Mouse (Mus musculus) stomach, embryonic 14.5 days (tissue): ENCODE measurements around the gene Bfsp2. TPM values are rescaled to one million over a fixed set of nuclear protein-coding genes. Genes with fewer than 3 reads are reported as not detected.

ENCODE experiments used
- ATAC-seq: fragments of 200-750 bp; cut with Nextera tagmentation; 2 replicates; pipeline ENCODE4 v1.8.0; 2017; ENCODE audit warnings: low read depth, moderate TSS enrichment; ENCODE audit not compliant: insufficient number of reproducible peaks, insufficient read depth, low FRiP score
- H3K27ac ChIP-seq: fragments of 300-500 bp; sonication (generic); 2 replicates; pipeline ENCODE4 v1.5.1; 2014; ENCODE audit warnings: mild to moderate bottlenecking, low read length, moderate library complexity, mixed read lengths
- H3K27me3 ChIP-seq: fragments of 300-500 bp; sonication (generic); 2 replicates; pipeline ENCODE4 v1.6.1; 2014; ENCODE audit warnings: low read length, control low read depth, mixed read lengths; ENCODE audit not compliant: control insufficient read depth, insufficient read depth
- H3K36me3 ChIP-seq: fragments of 300-500 bp; sonication (generic); 2 replicates; pipeline ENCODE4 v1.6.1; 2014; ENCODE audit warnings: mild to moderate bottlenecking, control low read depth, low read length, moderate library complexity, mixed read lengths; ENCODE audit not compliant: control insufficient read depth, insufficient read depth
- H3K4me1 ChIP-seq: fragments of 300-500 bp; sonication (generic); 2 replicates; pipeline ENCODE4 v1.6.1; 2014; ENCODE audit warnings: low read length, control low read depth, mixed read lengths; ENCODE audit not compliant: control insufficient read depth, insufficient read depth
- H3K4me2 ChIP-seq: fragments of 300-500 bp; sonication (generic); replicated peaks from 2 replicates; pipeline ENCODE4 v1.6.1; 2014; ENCODE audit warnings: low read depth, low read length, control low read depth
- H3K4me3 ChIP-seq: fragments of 300-500 bp; sonication (generic); 2 replicates; pipeline ENCODE4 v1.5.1; 2014; ENCODE audit warnings: low read depth, low read length, control low read depth
- H3K9ac ChIP-seq: fragments of 300-500 bp; sonication (generic); replicated peaks from 2 replicates; pipeline ENCODE4 v1.6.1; 2014; ENCODE audit warnings: low read depth, mild to moderate bottlenecking, control low read depth, low read length, moderate library complexity, mixed read lengths
- H3K9me3 ChIP-seq: fragments of 300-500 bp; sonication (generic); 2 replicates; pipeline ENCODE4 v1.6.1; 2016; ENCODE audit warnings: low read depth, low read length, control low read depth; ENCODE audit not compliant: control insufficient read depth
- WGBS: fragments of 180-500 bp; shearing (Covaris S2); extraction: QIAGEN DNeasy Blood & Tissue Kit; methylation state at CpG from one replicate; pipeline ENCODE4 v1.1.7; 2014; 5-methylcytosine and 5-hydroxymethylcytosine counted together
- polyA plus RNA-seq: library from polyadenylated mRNA; unstranded; fragments of >200 nt; fragmentation: Nextera tagmentation; extraction: Ambion mirVana; gene quantifications from 2 replicates; pipeline ENCODE4 v1.2.1, GENCODE M21; 2014

Gene Bfsp2
- polyA plus RNA-seq, 1 experiment from 2014 or later = 0.45 TPM

GRCm38 (mm10) chr9:103459839-103460238 is 20.4 kb downstream of the Bfsp2 start:
- H3K9me3 ChIP-seq = no peaks in the 10 kb centered on the region
- no peak overlapping the region for H3K9ac ChIP-seq
- no peaks in the 10 kb centered on the region for H3K27me3 ChIP-seq
- H3K4me1 ChIP-seq = no peaks in the 10 kb centered on the region
- no peak overlapping the region for H3K4me2 ChIP-seq
- H3K27ac ChIP-seq = no peak overlapping the region
- no peak for ATAC-seq
- H3K36me3 ChIP-seq = no peaks in the 10 kb centered on the region
- WGBS = 58% methylated on average over 2 of the region's 2 CpGs
- no peak overlapping the region for H3K4me3 ChIP-seq

DNA sequence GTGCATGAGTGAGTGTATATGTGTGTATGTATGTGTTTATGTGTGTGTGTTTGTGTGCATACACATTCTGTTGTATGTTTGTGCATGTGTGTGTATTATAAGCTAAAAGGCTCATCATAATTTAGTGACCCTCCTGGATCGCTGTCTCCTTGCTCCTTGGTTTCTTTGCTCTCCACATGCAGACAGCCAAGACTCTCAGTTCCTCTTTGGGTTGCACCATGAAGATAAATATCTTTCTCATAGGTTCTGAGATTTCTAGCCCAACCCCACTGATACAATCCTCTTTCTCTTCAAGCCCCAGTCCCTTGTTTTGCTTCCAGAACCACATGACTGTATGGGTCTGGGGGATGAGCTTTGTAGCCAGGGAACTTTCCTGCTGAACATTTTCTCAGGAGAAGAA is 20.9 kb downstream of the Bfsp2 start:
- no peak overlapping the region for H3K4me2 ChIP-seq
- no peaks in the 10 kb centered on the region for H3K36me3 ChIP-seq
- 81% methylated on average over 1 of the region's 1 CpGs for WGBS
- no peak overlapping the region for H3K9ac ChIP-seq
- ATAC-seq = no peak
- H3K4me3 ChIP-seq = no peak overlapping the region
- H3K4me1 ChIP-seq = no peaks in the 10 kb centered on the region
- no peak overlapping the region for H3K27ac ChIP-seq
- H3K9me3 ChIP-seq = no peaks in the 10 kb centered on the region
- no peaks in the 10 kb centered on the region for H3K27me3 ChIP-seq

- H3K27me3 ChIP-seq = no peaks in the 10 kb centered on the region
- ATAC-seq = no peak
- H3K4me2 ChIP-seq = no peak overlapping the region
- H3K36me3 ChIP-seq = no peaks in the 10 kb centered on the region
- no peak overlapping the region for H3K27ac ChIP-seq
- no peak overlapping the region for H3K9ac ChIP-seq
- 82% methylated on average over 6 of the region's 6 CpGs for WGBS
- H3K4me3 ChIP-seq = no peak overlapping the region
- peaks cover 2% of the 10 kb centered on the region; the same call in 1 of the 2 replicates for H3K9me3 ChIP-seq
- H3K4me1 ChIP-seq = no peaks in the 10 kb centered on the region
These were observed 30.6 kb downstream of the Bfsp2 start for GRCm38 (mm10) chr9:103449651-103450050.

- Histone ChIP-seq H3K36me3 (no peaks in the 10 kb centered on the region), H3K27ac (no peak overlapping the region), H3K4me2 (no peak overlapping the region), H3K4me1 (no peaks in the 10 kb centered on the region), H3K9ac (no peak overlapping the region), H3K4me3 (no peak overlapping the region), H3K27me3 (no peaks in the 10 kb centered on the region), H3K9me3 (peaks cover 4% of the 10 kb centered on the region; the same call in 1 of the 2 replicates)
- ATAC-seq = no peak
- 79% methylated on average over 7 of the region's 7 CpGs for WGBS
These were observed 31.1 kb downstream of the Bfsp2 start for GRCm38 (mm10) chr9:103449092-103449491.

DNA sequence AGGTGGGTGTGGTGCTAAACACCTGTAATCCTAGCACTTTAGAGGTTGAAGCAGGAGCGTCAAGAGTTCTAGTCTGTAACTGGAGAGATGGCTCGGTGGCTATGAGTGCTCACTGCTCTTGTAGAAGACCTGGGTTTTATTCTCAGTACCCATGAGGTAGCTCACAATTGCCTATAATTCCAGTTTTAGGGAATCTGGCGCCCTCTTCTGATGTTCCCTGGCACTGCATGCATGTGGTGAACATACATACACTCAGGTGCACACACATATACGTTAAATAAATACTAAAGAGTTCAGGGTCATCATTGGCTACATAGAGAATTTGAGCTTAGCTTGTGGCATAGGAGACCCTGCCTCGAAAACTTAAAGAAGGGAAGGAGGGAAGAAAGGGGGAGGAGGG is 35.6 kb downstream of the Bfsp2 start:
- no peaks in the 10 kb centered on the region for H3K36me3 ChIP-seq
- H3K9me3 ChIP-seq = peaks cover 4% of the 10 kb centered on the region; the same call in 1 of the 2 replicates
- no peak for ATAC-seq
- no peak overlapping the region for H3K4me3 ChIP-seq
- no peaks in the 10 kb centered on the region for H3K27me3 ChIP-seq
- WGBS = 88% methylated on average over 5 of the region's 5 CpGs
- H3K4me2 ChIP-seq = no peak overlapping the region
- no peak overlapping the region for H3K27ac ChIP-seq
- H3K4me1 ChIP-seq = 0 out of 2 replicates have a peak, but pooled peaks cover 7% of the 10 kb centered on the region
- H3K9ac ChIP-seq = no peak overlapping the region

- Histone ChIP-seq H3K27ac (no peak overlapping the region), H3K36me3 (no peaks in the 10 kb centered on the region), H3K27me3 (no peaks in the 10 kb centered on the region), H3K4me1 (0 out of 2 replicates have a peak, but pooled peaks cover 7% of the 10 kb centered on the region), H3K4me3 (no peak overlapping the region), H3K4me2 (no peak overlapping the region), H3K9me3 (peaks cover 4% of the 10 kb centered on the region; the same call in 1 of the 2 replicates), H3K9ac (no peak overlapping the region)
- 58% methylated on average over 7 of the region's 7 CpGs for WGBS
- ATAC-seq = no peak
These were observed 36.4 kb downstream of the Bfsp2 start for GRCm38 (mm10) chr9:103443824-103444185.

- 22% methylated on average over 13 of the region's 13 CpGs for WGBS
- no peak overlapping the region for H3K4me3 ChIP-seq
- H3K36me3 ChIP-seq = no peaks in the 10 kb centered on the region
- no peak overlapping the region for H3K9ac ChIP-seq
- H3K4me2 ChIP-seq = no peak overlapping the region
- no peak for ATAC-seq
- no peaks in the 10 kb centered on the region for H3K27me3 ChIP-seq
- H3K4me1 ChIP-seq = 0 out of 2 replicates have a peak, but pooled peaks cover 7% of the 10 kb centered on the region
- peaks cover 4% of the 10 kb centered on the region; the same call in 1 of the 2 replicates for H3K9me3 ChIP-seq
- H3K27ac ChIP-seq = no peak overlapping the region
These were observed 36.9 kb downstream of the Bfsp2 start for GRCm38 (mm10) chr9:103443121-103443823.

DNA sequence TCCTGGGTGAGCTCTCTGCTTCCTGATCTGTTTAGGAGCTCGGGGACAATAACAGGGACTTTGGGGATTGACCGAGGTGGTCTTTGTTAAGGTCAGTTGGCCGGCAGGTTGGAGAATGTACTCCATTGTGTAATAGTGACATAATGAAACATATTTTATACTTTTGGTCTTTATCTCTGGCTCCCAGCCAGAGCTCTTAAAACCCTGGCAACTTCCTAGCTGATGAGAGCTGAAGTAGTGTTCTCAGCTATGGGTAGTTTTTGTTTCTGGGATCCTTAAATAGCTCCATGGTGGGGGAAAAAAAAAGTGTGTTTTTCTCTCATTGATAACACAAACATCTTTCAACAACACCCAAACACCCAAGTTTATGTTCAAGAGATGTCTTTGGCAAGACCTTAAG is 39.6 kb downstream of the Bfsp2 start:
- Histone ChIP-seq H3K4me1 (0 out of 2 replicates have a peak, but pooled peaks cover 7% of the 10 kb centered on the region), H3K9me3 (peaks cover 4% of the 10 kb centered on the region; the same call in 1 of the 2 replicates), H3K4me2 (no peak overlapping the region), H3K27ac (no peak overlapping the region), H3K4me3 (no peak overlapping the region), H3K9ac (no peak overlapping the region), H3K27me3 (no peaks in the 10 kb centered on the region), H3K36me3 (no peaks in the 10 kb centered on the region)
- no peak for ATAC-seq
- 48% methylated on average over 3 of the region's 3 CpGs for WGBS

DNA sequence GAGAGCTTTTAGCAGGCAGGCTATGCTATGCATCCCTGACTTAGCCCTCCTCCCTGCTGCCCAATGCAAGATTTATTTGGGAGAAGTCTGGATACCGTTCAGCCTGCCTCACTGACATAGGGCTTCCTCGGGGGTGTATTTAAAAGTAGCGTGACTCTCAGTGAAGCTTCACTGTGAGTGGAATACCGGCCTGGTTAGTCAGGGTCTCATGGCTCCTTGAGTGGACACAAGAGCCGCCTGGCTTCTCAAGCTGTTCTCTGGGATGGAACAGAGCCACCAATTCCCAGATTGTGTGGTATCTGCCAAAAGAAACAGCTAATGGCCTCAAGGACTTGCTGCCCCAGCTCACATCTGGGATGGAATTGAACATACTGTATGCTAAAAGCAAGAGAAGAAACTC is 43.1 kb downstream of the Bfsp2 start:
- Histone ChIP-seq H3K4me3 (no peak overlapping the region), H3K27me3 (no peaks in the 10 kb centered on the region), H3K4me2 (no peak overlapping the region), H3K9ac (no peak overlapping the region), H3K9me3 (no peaks in the 10 kb centered on the region), H3K27ac (no peak overlapping the region), H3K36me3 (no peaks in the 10 kb centered on the region), H3K4me1 (peaks cover 9% of the 10 kb centered on the region)
- no peak for ATAC-seq
- 63% methylated on average over 5 of the region's 5 CpGs for WGBS
